Mouse (Mus musculus) liver, adult 2 months (tissue): ENCODE measurements at regions not wholly inside any gene's neighbourhood (a gene's known extent, or its start where the extent isn't known, plus 50 kb on each side); places are given as distances from the start of the nearest gene placed in this dataset.

Experiments
- DNase-seq: peaks from one replicate; pipeline ENCODE4 v3.0.0-alpha.2; 2011; ENCODE audit warnings: low read depth, low spot score; ENCODE audit errors: extremely low read depth
- H3K27ac ChIP-seq: fragments of 200-500 bp; replicated peaks from 2 replicates; pipeline ENCODE4 v1.5.1; 2012; ENCODE audit warnings: low read depth, mild to moderate bottlenecking, control low read depth, inconsistent platforms, low read length; ENCODE audit not compliant: insufficient read depth
- H3K27me3 ChIP-seq: fragments of 200-500 bp; 2 replicates; pipeline ENCODE4 v1.6.1; 2012; ENCODE audit warnings: mild to moderate bottlenecking, moderate library complexity, low read length, inconsistent platforms; ENCODE audit not compliant: control insufficient read depth, insufficient read depth
- H3K36me3 ChIP-seq: fragments of 200-500 bp; 2 replicates; pipeline ENCODE4 v1.6.1; 2012; ENCODE audit warnings: low read length, inconsistent platforms; ENCODE audit not compliant: control insufficient read depth, insufficient read depth
- H3K4me1 ChIP-seq: fragments of 200-500 bp; 2 replicates; pipeline ENCODE4 v1.6.1; 2011; ENCODE audit warnings: low read length; ENCODE audit not compliant: control insufficient read depth, insufficient read depth
- H3K4me3 ChIP-seq: fragments of 200-500 bp; 2 replicates; pipeline ENCODE4 v1.5.1; 2011; ENCODE audit warnings: low read depth, mild to moderate bottlenecking, control low read depth, low read length, moderate library complexity; ENCODE audit not compliant: insufficient read depth
- H3K79me2 ChIP-seq: fragments of 200-500 bp; 2 replicates; pipeline ENCODE4 v1.6.1; 2012; ENCODE audit warnings: inconsistent platforms, mild to moderate bottlenecking, low read length, moderate library complexity; ENCODE audit not compliant: control insufficient read depth, insufficient read depth
- H3K9ac ChIP-seq: fragments of 200-500 bp; 2 replicates; pipeline ENCODE4 v1.6.1; 2012; ENCODE audit warnings: low read depth, mild to moderate bottlenecking, control low read depth, inconsistent platforms, low read length
- CTCF ChIP-seq: fragments of 200-500 bp; IDR thresholded peaks from 2 replicates; pipeline ENCODE4 v1.5.1; 2011; ENCODE audit warnings: low read depth, low read length, control low read depth
- POLR2A ChIP-seq: fragments of 200-500 bp; IDR thresholded peaks from 2 replicates; pipeline ENCODE4 v1.6.1; 2011; ENCODE audit warnings: low read length, control low read depth; ENCODE audit not compliant: insufficient read depth; ENCODE audit errors: extremely low read depth
- WGBS: fragments of 180-500 bp; shearing (Covaris S2); methylation state at CpG from one replicate; pipeline ENCODE4 v1.1.7; 2018; 5-methylcytosine and 5-hydroxymethylcytosine counted together

DNA sequence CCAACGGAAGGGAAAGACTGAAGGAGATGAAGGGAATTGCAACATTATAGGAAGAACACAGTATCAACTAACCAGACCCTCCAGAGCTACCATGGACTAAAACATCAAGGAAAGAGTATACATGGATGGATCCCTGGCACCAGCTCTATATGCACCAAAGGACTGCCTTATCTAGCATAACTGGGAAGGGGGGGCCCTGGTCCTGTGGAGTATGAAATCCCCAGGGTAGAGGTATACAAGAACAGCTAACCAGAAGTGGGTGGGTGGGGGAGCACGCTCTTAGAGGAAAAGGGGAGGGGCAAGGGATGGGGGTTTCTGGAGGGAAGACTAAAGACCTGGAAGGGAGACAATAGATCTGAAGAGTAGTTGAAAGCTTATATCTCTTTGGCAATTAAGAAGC is 1085.0 kb upstream of the Pcdh20 start:
- no peaks in the 10 kb centered on the region for H3K4me1 ChIP-seq
- H3K79me2 ChIP-seq: no peaks in the 10 kb centered on the region
- no peak overlapping the region for H3K9ac ChIP-seq
- H3K36me3 ChIP-seq: no peaks in the 10 kb centered on the region
- TF ChIP-seq POLR2A: no peak
- no peak for DNase-seq
- H3K4me3 ChIP-seq: no peak overlapping the region
- 56% methylated on average over 2 of the region's 2 CpGs for WGBS
- H3K27ac ChIP-seq: no peak overlapping the region
- no peaks in the 10 kb centered on the region for H3K27me3 ChIP-seq

DNA sequence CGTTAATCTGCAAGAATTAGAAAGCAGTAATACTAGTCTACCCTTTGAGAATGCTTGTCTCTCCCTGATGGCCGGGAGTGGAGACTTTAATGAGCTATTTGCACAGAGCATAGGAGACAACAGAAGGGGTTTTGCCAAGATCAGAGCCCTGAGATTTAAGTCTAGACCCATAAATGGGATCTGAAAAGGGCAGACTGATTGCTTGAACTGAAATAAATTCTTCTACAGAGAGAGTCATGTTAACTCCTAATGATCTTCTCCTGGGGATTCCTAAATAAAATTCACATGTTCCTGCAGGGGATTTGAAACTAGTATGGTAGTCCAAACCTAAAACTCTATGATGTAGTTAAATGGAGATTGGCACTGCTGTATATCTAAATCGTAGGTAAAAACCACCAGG is 1082.9 kb upstream of the Pcdh20 start:
- H3K4me1 ChIP-seq: no peaks in the 10 kb centered on the region
- no peaks in the 10 kb centered on the region for H3K36me3 ChIP-seq
- no peak for DNase-seq
- H3K27me3 ChIP-seq: no peaks in the 10 kb centered on the region
- 70% methylated on average over 3 of the region's 3 CpGs for WGBS
- no peak overlapping the region for H3K27ac ChIP-seq
- TF ChIP-seq POLR2A: no peak
- no peak for TF ChIP-seq CTCF
- no peak overlapping the region for H3K9ac ChIP-seq
- no peak overlapping the region for H3K4me3 ChIP-seq
- H3K79me2 ChIP-seq: no peaks in the 10 kb centered on the region
